Mouse (Mus musculus): ENCODE measurements around the gene Serpina11.

- TF ChIP-seq TCF12 (IDR thresholded peaks at IDR 0.05; ENCODE audit: insufficient read depth, poor library complexity, severe bottlenecking) (no peak), POLR2A (IDR thresholded peaks at IDR 0.05; ENCODE audit: insufficient read length, low read depth) (no peak), POLR2AphosphoS2 (IDR thresholded peaks at IDR 0.05; ENCODE audit: insufficient read length, low read depth) (no peak), MAX (IDR thresholded peaks at IDR 0.05; ENCODE audit: low read depth) (no peak), MYOD1 (IDR thresholded peaks at IDR 0.05; ENCODE audit: control insufficient read depth in 1 of 3, insufficient read length in 2 of 3, low read depth in 2 of 3) (no peak), USF1 (IDR thresholded peaks at IDR 0.05; ENCODE audit: low read depth) (no peak), MYOG (IDR thresholded peaks at IDR 0.05; ENCODE audit: control insufficient read depth in 1 of 3, insufficient read depth in 1 of 3, insufficient read length in 2 of 3, low read depth in 2 of 3) (no peak)
Measured at GRCm38 (mm10) chr12:104038181-104038580, 48.4 kb upstream of the Serpina11 start.

Measured in myocyte (in vitro differentiated cells).